Mouse (Mus musculus) limb, embryonic 12.5 days (tissue): Measurements from ENCODE around the gene Smyd2. TPM values are rescaled to one million over a fixed set of nuclear protein-coding genes. Genes with fewer than 3 reads are reported as not detected.

Source experiments
- ATAC-seq: fragments of 200-750 bp; cut with Nextera tagmentation; 2 replicates; pipeline ENCODE4 v1.8.0; 2017; ENCODE audit warnings: low read depth, moderate TSS enrichment; ENCODE audit not compliant: insufficient number of reproducible peaks, insufficient read depth, low FRiP score, low TSS enrichment
- H3K27ac ChIP-seq: fragments of 300-500 bp; sonication (generic); 2 replicates; pipeline ENCODE4 v1.5.1; 2016; ENCODE audit warnings: mild to moderate bottlenecking, moderate library complexity
- H3K27me3 ChIP-seq: fragments of 300-500 bp; sonication (generic); 2 replicates; pipeline ENCODE4 v1.6.1; 2016; ENCODE audit warnings: mild to moderate bottlenecking, moderate library complexity
- H3K36me3 ChIP-seq: fragments of 300-500 bp; sonication (generic); 2 replicates; pipeline ENCODE4 v1.6.1; 2016; ENCODE audit warnings: mild to moderate bottlenecking, moderate library complexity
- H3K4me1 ChIP-seq: fragments of 300-500 bp; sonication (generic); replicated peaks from 2 replicates; pipeline ENCODE4 v1.6.1; 2016
- H3K4me2 ChIP-seq: fragments of 300-500 bp; sonication (generic); 2 replicates; pipeline ENCODE4 v1.6.1; 2016; ENCODE audit warnings: mild to moderate bottlenecking, moderate library complexity
- H3K4me3 ChIP-seq: fragments of 300-500 bp; sonication (generic); replicated peaks from 2 replicates; pipeline ENCODE4 v1.5.1; 2016; ENCODE audit warnings: mild to moderate bottlenecking
- H3K9ac ChIP-seq: fragments of 300-500 bp; sonication (generic); replicated peaks from 2 replicates; pipeline ENCODE4 v1.6.1; 2016; ENCODE audit warnings: mild to moderate bottlenecking, moderate library complexity
- H3K9me3 ChIP-seq: fragments of 300-500 bp; sonication (generic); 2 replicates; pipeline ENCODE4 v1.6.1; 2016; ENCODE audit warnings: mild to moderate bottlenecking, moderate library complexity
- WGBS: fragments of 180-500 bp; shearing (Covaris S2); methylation state at CpG from one replicate; pipeline ENCODE4 v1.1.7; 2016; 5-methylcytosine and 5-hydroxymethylcytosine counted together
- polyA plus RNA-seq: library from polyadenylated mRNA; unstranded; fragments of >200 nt; fragmentation: Nextera tagmentation; extraction: Ambion mirVana; gene quantifications from 2 replicates; pipeline ENCODE4 v1.2.1, GENCODE M21; 2016

Smyd2 gene
- polyA plus RNA-seq, 1 experiment from 2014 or later, result 74.3 TPM

- 67% methylated on average over 7 of the region's 7 CpGs for WGBS
- peaks cover 1% of the 10 kb centered on the region; the same call in 1 of the 2 replicates for H3K4me1 ChIP-seq
- no peak for ATAC-seq
- H3K4me3 ChIP-seq, result no peak overlapping the region
- no peak overlapping the region for H3K4me2 ChIP-seq
- no peaks in the 10 kb centered on the region for H3K9me3 ChIP-seq
- no peak overlapping the region for H3K27ac ChIP-seq
- H3K36me3 ChIP-seq, result no peaks in the 10 kb centered on the region
- no peak overlapping the region for H3K9ac ChIP-seq
- H3K27me3 ChIP-seq, result no peaks in the 10 kb centered on the region
These were observed 10.8 kb upstream of the Smyd2 start for GRCm38 (mm10) chr1:189932976-189933375.

DNA sequence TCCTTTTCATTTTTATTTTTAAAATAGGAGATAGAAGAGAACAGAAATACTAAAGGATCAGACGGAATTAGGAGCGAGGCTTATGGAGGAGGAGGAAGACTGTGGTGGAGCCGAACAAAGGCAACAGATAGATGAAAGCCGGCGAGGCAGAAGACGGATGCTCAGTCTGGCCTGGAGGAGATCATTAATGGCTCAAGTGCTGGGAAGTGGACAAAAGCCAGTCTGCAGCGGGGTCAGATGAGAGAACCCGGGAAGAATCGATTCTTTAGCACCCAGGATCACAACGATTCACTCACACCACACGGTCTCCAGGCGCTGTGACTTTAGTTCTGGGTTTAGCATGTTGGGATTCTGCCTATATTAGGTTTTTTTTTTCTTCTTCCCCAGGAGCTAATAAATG lies 10.0 kb upstream of the Smyd2 start:
- Histone ChIP-seq H3K4me1 (peaks cover 9% of the 10 kb centered on the region), H3K9ac (no peak overlapping the region), H3K27me3 (no peaks in the 10 kb centered on the region), H3K27ac (no peak overlapping the region), H3K9me3 (no peaks in the 10 kb centered on the region), H3K4me3 (no peak overlapping the region), H3K4me2 (no peak overlapping the region), H3K36me3 (no peaks in the 10 kb centered on the region)
- no peak for ATAC-seq
- 72% methylated on average over 12 of the region's 12 CpGs for WGBS

DNA sequence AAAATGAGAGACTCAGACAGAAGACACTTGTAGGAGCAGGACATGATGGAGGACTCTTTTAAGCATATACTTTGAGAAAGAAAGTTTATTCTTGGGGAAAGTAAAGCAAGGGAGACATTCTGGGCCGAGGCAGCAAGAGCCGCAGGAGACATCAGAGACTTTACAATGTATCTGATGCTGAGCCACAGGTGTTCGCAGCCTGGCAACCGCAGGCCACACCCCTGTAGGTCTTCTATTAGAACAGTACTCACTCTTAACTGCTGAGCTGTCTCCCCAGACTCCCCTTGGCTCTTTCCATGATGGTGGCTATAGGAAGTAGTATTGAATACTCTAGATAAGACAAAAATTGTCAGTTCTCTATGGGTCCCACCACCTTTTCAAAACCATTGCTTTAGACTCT lies 7.7 kb upstream of the Smyd2 start:
- WGBS, result 59% methylated on average over 4 of the region's 4 CpGs
- no peak overlapping the region for H3K4me3 ChIP-seq
- no peak overlapping the region for H3K27ac ChIP-seq
- H3K27me3 ChIP-seq, result no peaks in the 10 kb centered on the region
- ATAC-seq, result no peak
- H3K9ac ChIP-seq, result no peak overlapping the region
- H3K9me3 ChIP-seq, result no peaks in the 10 kb centered on the region
- peaks cover 14% of the 10 kb centered on the region for H3K4me1 ChIP-seq
- H3K36me3 ChIP-seq, result no peaks in the 10 kb centered on the region
- no peak overlapping the region for H3K4me2 ChIP-seq

GRCm38 (mm10) chr1:189927644-189928043 lies 5.5 kb upstream of the Smyd2 start:
- peaks cover 17% of the 10 kb centered on the region for H3K4me1 ChIP-seq
- H3K27ac ChIP-seq, result no peak overlapping the region
- no peak overlapping the region for H3K4me3 ChIP-seq
- no peak overlapping the region for H3K9ac ChIP-seq
- WGBS, result 6% methylated on average over 6 of the region's 6 CpGs
- no peaks in the 10 kb centered on the region for H3K9me3 ChIP-seq
- H3K27me3 ChIP-seq, result peaks cover 8% of the 10 kb centered on the region; the same call in 1 of the 2 replicates
- ATAC-seq, result no peak
- no peaks in the 10 kb centered on the region for H3K36me3 ChIP-seq
- peak overlapping the region; percentile 33 for H3K4me2 ChIP-seq

DNA sequence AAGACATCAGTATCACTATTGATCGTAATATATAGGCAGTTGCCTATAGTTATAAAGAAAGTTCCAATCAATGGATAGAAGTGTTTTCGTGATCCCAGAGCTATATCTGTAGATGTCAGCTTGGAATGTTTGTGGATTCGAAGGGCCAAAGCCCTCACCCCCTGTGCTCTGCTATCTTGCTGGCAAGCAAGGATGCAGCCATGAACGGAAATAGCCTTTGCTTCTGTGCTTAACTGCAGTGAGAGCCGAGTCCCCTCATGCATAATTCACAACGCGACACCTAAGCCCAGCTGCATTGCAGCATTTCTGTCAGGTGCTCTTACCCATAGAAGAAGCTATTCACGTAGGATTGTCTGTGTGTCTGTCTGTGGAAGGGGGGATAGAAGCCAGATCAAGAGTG lies 4.1 kb upstream of the Smyd2 start:
- Histone ChIP-seq H3K4me1 (peaks cover 26% of the 10 kb centered on the region), H3K36me3 (no peaks in the 10 kb centered on the region), H3K27ac (no peak overlapping the region)

DNA sequence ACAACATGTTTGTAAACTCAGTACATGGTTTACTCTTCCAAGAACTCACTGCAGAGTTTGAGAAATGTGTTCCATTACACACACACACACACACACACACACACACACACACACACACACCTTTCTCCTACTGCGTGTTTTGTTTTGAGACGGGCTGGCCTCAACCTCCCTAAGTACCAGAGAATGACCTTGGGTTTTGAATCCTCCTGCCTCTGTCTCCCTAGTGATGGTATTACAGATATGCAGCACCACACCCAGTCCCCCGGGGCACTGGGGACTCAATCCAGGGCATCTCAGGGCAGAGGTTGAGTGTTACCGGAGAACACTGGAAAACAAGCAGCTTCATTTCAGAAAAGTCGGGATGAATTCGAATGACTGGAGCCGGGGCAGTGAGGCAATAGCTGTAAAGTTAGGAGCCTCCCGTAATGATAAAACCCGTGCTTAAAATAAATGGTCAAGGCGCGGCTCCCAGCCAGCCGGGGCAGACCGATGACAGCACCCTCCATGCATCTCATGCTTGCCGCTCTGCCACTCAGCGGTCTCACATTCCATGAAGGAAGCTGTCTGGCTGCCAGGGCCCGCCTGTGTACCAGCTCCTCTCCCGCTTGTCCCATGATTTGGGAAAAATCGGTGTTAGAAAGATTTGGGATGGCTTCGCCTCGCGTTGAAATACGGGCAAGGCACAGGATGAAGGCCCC lies 1.9 kb upstream of the Smyd2 start:
- 76% methylated on average over 22 of the region's 22 CpGs for WGBS

More for the DNA sequence above, 4.1 kb upstream of the Smyd2 start:
- peaks cover 8% of the 10 kb centered on the region; the same call in 1 of the 2 replicates for H3K27me3 ChIP-seq
- no peak overlapping the region for H3K9ac ChIP-seq
- H3K9me3 ChIP-seq, result no peaks in the 10 kb centered on the region
- 66% methylated on average over 8 of the region's 8 CpGs for WGBS
- no peak for ATAC-seq
- H3K4me3 ChIP-seq, result no peak overlapping the region
- H3K4me2 ChIP-seq, result no peak overlapping the region

GRCm38 (mm10) chr1:189923157-189923556 lies 994 bp upstream of the Smyd2 start:
- no peaks in the 10 kb centered on the region for H3K36me3 ChIP-seq
- peaks cover 8% of the 10 kb centered on the region for H3K27me3 ChIP-seq
- WGBS, result 67% methylated on average over 4 of the region's 4 CpGs
- no peaks in the 10 kb centered on the region for H3K9me3 ChIP-seq
- peaks cover 38% of the 10 kb centered on the region for H3K4me1 ChIP-seq
- H3K4me3 ChIP-seq, result no peak overlapping the region
- no peak overlapping the region for H3K4me2 ChIP-seq
- no peak for ATAC-seq
- H3K9ac ChIP-seq, result no peak overlapping the region
- H3K27ac ChIP-seq, result no peak overlapping the region

More for the DNA sequence above, 1.9 kb upstream of the Smyd2 start:
- Histone ChIP-seq H3K4me3 (no peak overlapping the region), H3K9ac (no peak overlapping the region), H3K4me2 (no peak overlapping the region), H3K9me3 (no peaks in the 10 kb centered on the region), H3K27me3 (peaks cover 8% of the 10 kb centered on the region), H3K27ac (no peak overlapping the region), H3K4me1 (peaks cover 38% of the 10 kb centered on the region), H3K36me3 (no peaks in the 10 kb centered on the region)
- no peak for ATAC-seq

- H3K27me3 ChIP-seq, result peaks cover 8% of the 10 kb centered on the region
- no peaks in the 10 kb centered on the region for H3K36me3 ChIP-seq
These were observed 558 bp upstream of the Smyd2 start for GRCm38 (mm10) chr1:189922721-189923120.

DNA sequence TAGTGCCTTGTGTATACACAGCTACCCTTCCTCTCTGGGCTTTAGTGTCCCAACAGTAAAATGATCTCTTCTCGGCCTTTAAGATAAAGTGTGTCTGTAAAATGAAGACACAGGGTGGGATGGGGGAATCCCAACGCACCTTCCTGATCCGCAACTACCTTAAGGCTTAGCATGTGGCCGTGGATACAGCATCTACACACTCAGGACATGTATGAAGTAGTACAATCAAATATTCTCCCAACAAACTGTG lies 670 bp downstream of the Smyd2 start:
- Histone ChIP-seq H3K4me3 (peak overlapping the region; percentile 78), H3K4me2 (peak overlapping the region; percentile 97), H3K4me1 (peaks cover 39% of the 10 kb centered on the region), H3K27ac (no peak overlapping the region), H3K9ac (peak overlapping the region; percentile 84), H3K27me3 (peaks cover 8% of the 10 kb centered on the region), H3K36me3 (no peaks in the 10 kb centered on the region), H3K9me3 (no peaks in the 10 kb centered on the region)
- no peak for ATAC-seq
- WGBS, result 3% methylated on average over 4 of the region's 4 CpGs

More at GRCm38 (mm10) chr1:189922721-189923120, 558 bp upstream of the Smyd2 start:
- peak; percentile 24; the same call in 1 of the 2 replicates for ATAC-seq
- Histone ChIP-seq H3K4me2 (peak overlapping the region; percentile 97), H3K27ac (no peak overlapping the region), H3K4me3 (peak overlapping the region; percentile 78), H3K9ac (peak overlapping the region; percentile 84; the same call in 1 of the 2 replicates), H3K4me1 (peaks cover 38% of the 10 kb centered on the region), H3K9me3 (no peaks in the 10 kb centered on the region)
- 6% methylated on average over 9 of the region's 9 CpGs for WGBS

GRCm38 (mm10) chr1:189920701-189921567 lies 1.2 kb downstream of the Smyd2 start:
- Histone ChIP-seq H3K36me3 (no peaks in the 10 kb centered on the region), H3K9ac (peak overlapping the region; percentile 84; the same call in 1 of the 2 replicates), H3K27me3 (peaks cover 8% of the 10 kb centered on the region), H3K27ac (no peak overlapping the region), H3K4me2 (peak overlapping the region; percentile 97), H3K4me3 (peak overlapping the region; percentile 78), H3K4me1 (peaks cover 43% of the 10 kb centered on the region), H3K9me3 (no peaks in the 10 kb centered on the region)
- WGBS, result 26% methylated on average over 28 of the region's 28 CpGs
- ATAC-seq, result peak; percentile 30; the same call in 1 of the 2 replicates

DNA sequence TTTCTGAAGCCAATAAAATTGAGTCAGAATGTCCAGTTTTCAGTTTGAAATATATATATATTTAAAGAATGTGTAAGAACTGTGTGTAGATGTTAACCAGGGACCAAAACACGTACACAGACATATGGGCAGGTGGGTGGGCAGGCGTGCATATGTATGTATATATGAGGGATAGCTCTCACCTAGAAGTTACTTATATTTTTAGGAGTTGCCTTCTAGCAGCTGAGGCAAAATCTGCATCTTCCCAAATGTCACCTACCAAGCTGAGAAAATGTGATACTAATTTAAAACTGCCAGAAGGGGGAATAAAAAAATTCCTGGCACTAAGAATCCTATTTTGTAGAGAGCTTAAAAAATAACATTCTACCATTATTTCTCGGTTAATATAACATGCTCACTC lies 2.4 kb downstream of the Smyd2 start:
- H3K36me3 ChIP-seq, result no peaks in the 10 kb centered on the region

More for the DNA sequence above, 2.4 kb downstream of the Smyd2 start:
- Histone ChIP-seq H3K4me1 (peaks cover 48% of the 10 kb centered on the region), H3K9me3 (no peaks in the 10 kb centered on the region), H3K4me3 (no peak overlapping the region), H3K27me3 (peaks cover 8% of the 10 kb centered on the region), H3K9ac (no peak overlapping the region), H3K4me2 (no peak overlapping the region), H3K27ac (no peak overlapping the region)
- WGBS, result 80% methylated on average over 3 of the region's 3 CpGs
- no peak for ATAC-seq
